Mouse (Mus musculus): ENCODE measurements at regions not wholly inside any gene's neighbourhood (a gene's known extent, or its start where the extent isn't known, plus 50 kb on each side); places are given as distances from the start of the nearest gene placed in this dataset.
A peak's percentile ranks its signal among the peaks of the same experiment; 100 is the strongest.

DNA sequence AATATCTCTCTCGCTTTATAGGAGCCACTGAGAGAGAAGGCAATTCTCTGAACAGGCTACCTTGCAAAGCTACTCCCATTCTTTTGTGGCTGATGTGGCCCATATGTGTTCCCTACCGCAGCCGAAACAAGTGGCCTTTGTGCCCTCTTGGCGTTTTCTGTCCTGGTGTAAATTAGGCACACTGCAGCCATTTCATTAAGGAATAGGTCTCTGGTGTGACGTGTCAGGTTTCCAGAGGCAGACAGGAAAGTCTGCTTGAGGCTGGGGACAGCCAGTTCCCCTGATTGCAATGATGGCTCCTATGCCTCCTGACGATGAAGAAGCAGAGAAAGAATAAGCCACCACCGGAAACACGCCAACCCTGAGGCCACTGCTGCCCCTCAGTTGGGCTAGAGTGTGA, 59.3 kb upstream of the Bcor start:
- Histone ChIP-seq H3K4me3 (ENCODE audit: insufficient read depth, low read length) (no peak overlapping the region), H3K4me1 (ENCODE audit: control insufficient read depth, insufficient read depth, low read length) (no peaks in the 10 kb centered on the region), H3K27ac (ENCODE audit: insufficient read depth, low read length) (no peak overlapping the region)
- TF ChIP-seq CTCF (IDR thresholded peaks at IDR 0.05; ENCODE audit: borderline replicate concordance, insufficient read depth, low read length) (no peak), POLR2A (IDR thresholded peaks at IDR 0.05; ENCODE audit: low read depth, low read length) (no peak)

GRCm38 (mm10) chrX:12224314-12224713, 64.2 kb upstream of the Bcor start:
- H3K27ac ChIP-seq (ENCODE audit: insufficient read depth, low read length), result no peak overlapping the region
- no peak overlapping the region for H3K4me3 ChIP-seq (ENCODE audit: insufficient read depth, low read length)
- H3K4me1 ChIP-seq (ENCODE audit: control insufficient read depth, insufficient read depth, low read length), result no peaks in the 10 kb centered on the region
- TF ChIP-seq CTCF (IDR thresholded peaks at IDR 0.05; ENCODE audit: borderline replicate concordance, insufficient read depth, low read length), result no peak

DNA sequence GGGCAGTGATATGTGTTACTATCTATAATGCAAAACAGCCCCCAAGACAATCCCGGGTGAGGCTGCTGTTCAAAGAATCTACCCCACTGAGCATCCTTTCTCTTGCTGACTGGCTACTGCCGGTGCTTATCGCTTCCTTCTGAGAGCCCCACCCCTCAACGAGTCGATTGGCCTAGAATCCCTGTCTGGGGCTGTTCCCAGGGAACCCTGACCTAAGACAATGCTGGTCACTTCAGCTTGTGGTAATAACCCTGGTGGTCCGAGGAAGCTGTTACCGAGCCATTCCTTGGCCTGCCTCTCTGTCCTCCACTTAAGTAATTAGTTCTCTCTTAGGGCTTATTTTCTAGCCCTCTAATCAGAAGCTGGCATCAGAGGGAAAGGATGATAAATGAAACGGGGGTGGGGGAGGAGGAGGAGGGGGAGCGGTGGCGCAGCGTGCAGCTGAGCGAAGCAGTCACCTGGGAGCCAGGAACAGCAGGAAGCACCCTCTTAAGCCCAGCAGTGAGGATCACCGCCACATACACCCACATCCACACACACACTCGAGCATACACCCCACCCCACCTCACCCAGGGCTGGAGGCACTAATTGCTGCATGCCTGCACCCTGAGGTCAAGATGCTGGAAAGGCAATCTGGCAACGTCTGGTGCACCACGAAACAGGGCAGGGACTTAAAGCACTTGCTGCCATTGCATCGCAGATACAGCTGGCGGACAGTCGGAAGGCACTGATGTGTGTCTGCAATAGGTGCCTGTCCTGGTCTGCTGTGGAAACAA, 65.1 kb upstream of the Bcor start:
- TF ChIP-seq POLR2A (IDR thresholded peaks at IDR 0.05; ENCODE audit: low read depth, low read length) (no peak), CTCF (IDR thresholded peaks at IDR 0.05; ENCODE audit: borderline replicate concordance, insufficient read depth, low read length) (no peak)
- H3K4me1 ChIP-seq (ENCODE audit: control insufficient read depth, insufficient read depth, low read length), result no peaks in the 10 kb centered on the region
- no peak overlapping the region for H3K4me3 ChIP-seq (ENCODE audit: insufficient read depth, low read length)
- H3K27ac ChIP-seq (ENCODE audit: insufficient read depth, low read length), result no peak overlapping the region

DNA sequence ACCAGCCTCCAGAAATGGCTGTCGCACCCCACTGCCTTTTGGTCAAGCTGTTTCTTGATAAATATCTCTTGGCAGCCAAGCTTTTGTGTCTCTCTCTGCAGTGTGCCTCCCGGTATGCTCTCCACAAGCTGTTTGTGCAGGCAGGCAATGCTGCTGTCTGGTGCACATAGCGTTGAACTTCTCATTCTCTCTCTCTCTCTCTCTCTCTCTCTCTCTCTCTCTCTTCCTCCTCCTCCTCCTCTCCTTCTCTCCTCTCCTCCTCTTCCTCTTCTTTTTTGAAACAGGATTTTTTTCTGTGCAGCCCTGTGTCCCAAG, 65.7 kb upstream of the Bcor start:
- Histone ChIP-seq H3K4me3 (ENCODE audit: insufficient read depth, low read length) (no peak overlapping the region), H3K4me1 (ENCODE audit: control insufficient read depth, insufficient read depth, low read length) (no peaks in the 10 kb centered on the region), H3K27ac (ENCODE audit: insufficient read depth, low read length) (no peak overlapping the region)
- TF ChIP-seq POLR2A (IDR thresholded peaks at IDR 0.05; ENCODE audit: low read depth, low read length), result no peak
- no peak for TF ChIP-seq CTCF (IDR thresholded peaks at IDR 0.05; ENCODE audit: borderline replicate concordance, insufficient read depth, low read length)

DNA sequence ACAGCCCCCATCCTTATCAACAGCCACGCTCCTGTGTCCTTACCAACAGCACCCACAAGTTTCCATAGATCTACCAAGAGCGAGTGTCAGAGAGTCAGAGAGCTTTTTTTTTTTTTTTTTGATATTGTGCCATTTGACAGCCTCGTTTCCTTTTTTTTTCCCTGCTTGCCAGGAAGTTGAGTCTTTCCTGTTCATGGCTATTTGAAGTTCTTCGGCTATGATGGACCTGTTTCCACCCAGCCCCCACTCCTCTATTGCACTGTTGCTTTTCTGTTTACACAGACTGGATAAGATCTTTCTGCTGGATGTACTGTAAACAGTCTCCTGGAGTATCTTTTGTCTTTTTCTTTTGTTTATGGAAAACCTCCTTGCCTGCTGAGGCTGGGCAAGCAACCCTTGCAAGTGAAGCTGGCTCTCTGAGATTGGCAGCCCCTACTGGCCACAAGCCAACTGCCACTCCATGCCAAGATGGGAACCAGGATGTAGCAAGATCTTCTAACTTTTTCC, 80.4 kb upstream of the Bcor start:
- Histone ChIP-seq H3K4me3 (ENCODE audit: insufficient read depth, low read length) (no peak overlapping the region), H3K27ac (ENCODE audit: insufficient read depth, low read length) (no peak overlapping the region), H3K4me1 (ENCODE audit: control insufficient read depth, insufficient read depth, low read length) (no peaks in the 10 kb centered on the region)
- TF ChIP-seq POLR2A (IDR thresholded peaks at IDR 0.05; ENCODE audit: low read depth, low read length) (no peak), CTCF (IDR thresholded peaks at IDR 0.05; ENCODE audit: borderline replicate concordance, insufficient read depth, low read length) (no peak)

GRCm38 (mm10) chrX:12241751-12242150, 81.6 kb upstream of the Bcor start:
- Histone ChIP-seq H3K4me3 (ENCODE audit: insufficient read depth, low read length) (no peak overlapping the region), H3K4me1 (ENCODE audit: control insufficient read depth, insufficient read depth, low read length) (no peaks in the 10 kb centered on the region), H3K27ac (ENCODE audit: insufficient read depth, low read length) (no peak overlapping the region)
- no peak for TF ChIP-seq CTCF (IDR thresholded peaks at IDR 0.05; ENCODE audit: borderline replicate concordance, insufficient read depth, low read length)
- no peak for TF ChIP-seq POLR2A (IDR thresholded peaks at IDR 0.05; ENCODE audit: low read depth, low read length)

- Histone ChIP-seq H3K4me3 (ENCODE audit: insufficient read depth, low read length) (no peak overlapping the region), H3K4me1 (ENCODE audit: control insufficient read depth, insufficient read depth, low read length) (no peaks in the 10 kb centered on the region), H3K27ac (ENCODE audit: insufficient read depth, low read length) (peak overlapping the region; percentile 43; the same call in 1 of the 2 replicates)
- TF ChIP-seq CTCF (IDR thresholded peaks at IDR 0.05; ENCODE audit: borderline replicate concordance, insufficient read depth, low read length) (no peak), POLR2A (IDR thresholded peaks at IDR 0.05; ENCODE audit: low read depth, low read length) (no peak)
These were observed 88.9 kb upstream of the Bcor start for GRCm38 (mm10) chrX:12249071-12249470.

DNA sequence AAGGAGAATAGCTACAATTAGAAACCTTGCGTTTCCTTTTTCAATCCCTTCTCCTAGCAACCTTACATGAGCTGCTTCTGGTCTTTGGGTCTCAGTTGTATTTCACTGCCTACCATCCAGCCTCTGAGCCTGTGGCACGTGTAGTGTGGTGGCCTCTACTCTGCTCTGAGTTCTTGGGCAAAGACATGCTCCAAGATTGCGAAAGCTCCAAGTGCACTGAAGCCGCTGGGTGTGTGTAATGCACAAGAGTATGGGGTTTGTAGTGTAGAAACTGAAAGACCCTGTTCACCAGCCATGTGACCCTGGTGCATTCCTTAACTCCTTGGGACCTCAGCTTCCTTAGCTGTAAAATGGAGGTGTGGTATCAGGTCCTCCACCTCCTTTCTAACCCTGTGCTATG, 89.8 kb upstream of the Bcor start:
- TF ChIP-seq CTCF (IDR thresholded peaks at IDR 0.05; ENCODE audit: borderline replicate concordance, insufficient read depth, low read length) (no peak), POLR2A (IDR thresholded peaks at IDR 0.05; ENCODE audit: low read depth, low read length) (no peak)
- Histone ChIP-seq H3K4me1 (ENCODE audit: control insufficient read depth, insufficient read depth, low read length) (no peaks in the 10 kb centered on the region), H3K4me3 (ENCODE audit: insufficient read depth, low read length) (no peak overlapping the region), H3K27ac (ENCODE audit: insufficient read depth, low read length) (no peak overlapping the region)

- Histone ChIP-seq H3K4me1 (ENCODE audit: control insufficient read depth, insufficient read depth, low read length) (no peaks in the 10 kb centered on the region), H3K4me3 (ENCODE audit: insufficient read depth, low read length) (0 out of 2 replicates have a peak overlapping the region, but pooled peaks have one; percentile 11), H3K27ac (ENCODE audit: insufficient read depth, low read length) (no peak overlapping the region)
- peak; percentile 24; the same call in 1 of the 2 replicates for TF ChIP-seq CTCF (IDR thresholded peaks at IDR 0.05; ENCODE audit: borderline replicate concordance, insufficient read depth, low read length)
- TF ChIP-seq POLR2A (IDR thresholded peaks at IDR 0.05; ENCODE audit: low read depth, low read length), result no peak
These were observed 91.9 kb upstream of the Bcor start for GRCm38 (mm10) chrX:12251853-12252679.

GRCm38 (mm10) chrX:12252680-12253021, 92.5 kb upstream of the Bcor start:
- TF ChIP-seq CTCF (IDR thresholded peaks at IDR 0.05; ENCODE audit: borderline replicate concordance, insufficient read depth, low read length), result no peak
- no peak for TF ChIP-seq POLR2A (IDR thresholded peaks at IDR 0.05; ENCODE audit: low read depth, low read length)
- Histone ChIP-seq H3K27ac (ENCODE audit: insufficient read depth, low read length) (no peak overlapping the region), H3K4me1 (ENCODE audit: control insufficient read depth, insufficient read depth, low read length) (no peaks in the 10 kb centered on the region), H3K4me3 (ENCODE audit: insufficient read depth, low read length) (peak overlapping the region; percentile 11; the same call in 1 of the 2 replicates)

Measured in embryonic fibroblast, embryonic 13.5 days (primary cell).